In the genomic region with DNA sequence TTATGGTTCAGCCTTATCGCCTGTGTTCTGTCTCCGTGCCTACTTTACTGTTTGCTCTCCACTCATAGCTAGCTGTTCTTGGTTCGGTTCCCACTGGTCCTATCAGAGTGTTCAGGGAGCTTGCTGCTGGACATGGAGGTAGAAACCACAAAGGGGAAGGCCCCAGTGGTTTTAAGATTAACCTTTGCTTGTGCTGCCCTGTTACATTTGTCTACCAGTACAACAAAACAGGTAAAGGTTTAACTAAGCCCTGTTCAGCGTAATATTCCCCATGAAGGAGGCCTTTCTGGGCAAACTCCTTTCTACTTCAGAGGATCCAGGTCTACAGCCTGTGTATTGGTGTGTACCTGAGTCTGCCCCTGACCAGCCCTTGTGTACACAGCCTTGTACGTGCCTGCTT, we compare ENCODE assay signal across 14 mouse cellular contexts.
"Had no signal": no experiment of that assay in that cellular context is flagged by ENCODE, and none has a peak within 500 bp of the region (broad histone marks: within the 10 kb centered on the region; RNA-seq: fewer than 3 reads in every experiment).

No protein-coding gene starts in this region.

- H3K36me3 ChIP-seq: midbrain, embryonic 10.5 days; midbrain, embryonic 12.5 days; neural tube, embryonic 12.5 days; stomach, embryonic 15.5 days had no signal

- H3K4me2 ChIP-seq: lung, embryonic 14.5 days; midbrain, embryonic 12.5 days; neural tube, embryonic 12.5 days; stomach, embryonic 15.5 days had no signal

- H3K4me3 ChIP-seq: midbrain, embryonic 10.5 days; midbrain, embryonic 12.5 days; neural tube, embryonic 12.5 days; stomach, embryonic 15.5 days had no signal

- H3K27me3 ChIP-seq: midbrain, embryonic 12.5 days; neural tube, embryonic 12.5 days; stomach, embryonic 15.5 days had no signal

- H3K27ac ChIP-seq: midbrain, embryonic 10.5 days; midbrain, embryonic 12.5 days; neural tube, embryonic 12.5 days; stomach, embryonic 15.5 days; stomach, postnatal 0 days had no signal

- H3K4me1 ChIP-seq: neural tube, embryonic 12.5 days had no signal

- H3K9me3 ChIP-seq: midbrain, embryonic 10.5 days; midbrain, embryonic 12.5 days; neural tube, embryonic 12.5 days; stomach, embryonic 15.5 days had no signal

- H3K9ac ChIP-seq: lung, embryonic 14.5 days; midbrain, embryonic 12.5 days; neural tube, embryonic 12.5 days; stomach, embryonic 15.5 days had no signal

- DNase-seq: lung, adult 18-20 months; lung, embryonic 14.5 days; lung, postnatal 10 days; lung, postnatal 4 days; midbrain, embryonic 14.5 days; right cerebral cortex, postnatal 14 days; thymus, adult 2 months; thymus, postnatal 25 days; thymus, postnatal 4 days had no signal
